Mouse (Mus musculus) adrenal gland, adult (tissue): ENCODE results near the gene Robo4.
A peak's percentile ranks its signal among the peaks of the same experiment; 100 is the strongest.

Source experiments
- DNase-seq, 2 experiments: peaks; one replicate each; pipeline ENCODE4 v3.0.0; 2022 to 2023; ENCODE audit warnings: low spot score in 1 of 2; ENCODE audit not compliant: inconsistent age in 2 of 2

The Robo4 gene

DNA sequence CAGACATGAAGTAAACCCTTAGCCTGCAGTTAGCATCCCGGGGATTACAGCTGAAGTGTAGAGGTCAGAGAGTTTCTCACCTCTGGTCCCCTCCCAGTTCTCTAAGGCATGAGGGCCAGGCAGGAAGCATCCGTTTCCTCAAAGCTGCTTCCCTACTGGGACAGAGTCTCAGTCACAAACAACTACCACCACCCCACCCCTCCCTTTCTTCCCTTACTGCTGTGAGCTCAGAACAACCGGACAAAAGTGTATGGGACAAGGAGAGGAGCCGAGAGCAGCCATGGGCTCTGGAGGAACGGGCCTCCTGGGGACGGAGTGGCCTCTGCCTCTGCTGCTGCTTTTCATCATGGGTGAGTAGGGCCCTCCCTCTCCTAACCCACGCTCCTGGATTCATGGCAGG lies at the start of gene Robo4:
TSS of gene Robo4 (plus strand) at position 96 of the 400 bp plus-strand sequence.
- peak in 1 of 2 experiments; percentile 66 for DNase-seq

DNA sequence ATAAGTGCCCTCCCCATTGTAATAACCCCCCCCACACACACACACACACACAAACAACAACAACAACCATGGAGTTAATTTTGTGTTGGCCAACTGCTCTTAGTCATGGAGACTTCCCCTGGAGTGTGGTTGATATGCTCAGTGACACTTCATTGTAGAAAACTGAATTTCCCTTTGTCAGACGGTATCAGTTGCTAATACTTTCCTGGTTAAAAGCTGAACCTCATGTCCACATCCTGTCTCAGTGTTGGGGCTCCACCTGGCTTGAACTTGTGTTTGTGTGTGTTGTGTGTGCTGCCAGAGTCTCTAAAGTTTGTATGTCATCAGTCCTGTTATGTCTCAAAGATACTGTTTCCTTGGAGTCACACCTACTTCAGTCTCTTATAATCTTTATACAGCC lies 47.2 kb upstream of the Robo4 start:
- no peak for DNase-seq

GRCm38 (mm10) chr9:37358713-37359330 lies 42.9 kb upstream of the Robo4 start:
- DNase-seq: no peak

DNA sequence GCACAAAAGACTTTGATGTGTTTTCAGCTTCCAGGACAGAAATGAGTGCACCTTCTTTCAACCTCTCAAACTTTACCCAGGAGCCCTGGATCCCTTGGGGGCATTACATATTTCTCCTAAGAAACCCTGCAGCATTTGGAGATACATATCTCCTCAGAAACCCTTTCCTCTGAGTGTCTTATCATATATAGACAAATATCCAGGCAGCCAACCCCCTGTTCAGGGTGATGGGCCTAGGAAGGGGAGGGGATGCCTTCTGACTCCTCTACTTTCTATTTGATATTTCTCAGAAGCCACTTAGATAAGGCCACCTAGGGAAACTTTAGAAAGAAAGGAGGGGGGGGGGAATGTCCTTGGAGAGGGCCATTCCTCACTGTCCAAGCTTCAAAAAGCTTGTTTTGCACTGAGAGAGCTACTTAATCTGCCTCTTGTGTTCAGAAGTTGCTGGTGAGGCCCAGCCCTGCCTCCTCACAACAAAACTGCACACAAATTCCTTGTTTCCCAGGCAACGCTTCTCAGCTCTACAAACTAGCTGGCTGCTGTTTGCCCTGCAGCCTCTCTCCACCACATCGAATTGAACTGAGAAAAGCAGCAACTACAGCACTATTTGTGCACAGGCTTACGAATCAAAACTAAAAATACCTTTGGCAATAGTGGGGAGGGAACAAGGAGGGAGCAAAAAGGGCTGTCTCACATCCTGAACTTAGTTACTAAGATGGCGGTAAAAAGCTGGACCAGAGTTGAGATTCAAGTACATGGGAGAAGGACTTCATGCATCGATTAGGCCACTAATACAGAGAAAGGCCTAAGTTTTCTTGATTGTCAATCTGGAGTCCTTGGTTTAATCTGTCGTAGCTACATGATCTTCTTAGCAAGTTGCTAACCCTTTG lies 42.1 kb upstream of the Robo4 start:
- DNase-seq: peak; percentile 59 to 80

DNA sequence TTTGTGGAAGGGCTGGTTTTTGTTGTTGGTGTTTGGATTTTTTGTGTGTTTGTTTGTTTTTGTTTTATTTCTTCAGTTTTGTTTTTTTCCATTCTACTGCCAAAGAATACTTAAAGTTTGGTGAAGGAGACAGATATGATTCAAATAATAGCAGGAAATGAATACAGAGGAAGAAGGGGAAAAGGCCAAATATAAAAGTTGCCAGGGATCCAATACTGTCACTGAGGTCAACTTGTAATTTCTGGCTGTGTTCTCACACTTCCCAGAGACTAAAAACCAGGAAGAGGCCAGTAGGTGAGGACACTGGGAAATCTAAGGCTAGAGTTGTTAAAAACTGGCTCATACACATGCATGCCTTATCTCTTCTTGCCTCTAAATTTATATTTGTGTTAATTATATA lies 39.6 kb upstream of the Robo4 start:
- DNase-seq: peak in 1 of 2 experiments; percentile 44

GRCm38 (mm10) chr9:37362881-37363280 lies 38.8 kb upstream of the Robo4 start:
- DNase-seq: no peak

GRCm38 (mm10) chr9:37363551-37363950 lies 38.1 kb upstream of the Robo4 start:
- no peak for DNase-seq

DNA sequence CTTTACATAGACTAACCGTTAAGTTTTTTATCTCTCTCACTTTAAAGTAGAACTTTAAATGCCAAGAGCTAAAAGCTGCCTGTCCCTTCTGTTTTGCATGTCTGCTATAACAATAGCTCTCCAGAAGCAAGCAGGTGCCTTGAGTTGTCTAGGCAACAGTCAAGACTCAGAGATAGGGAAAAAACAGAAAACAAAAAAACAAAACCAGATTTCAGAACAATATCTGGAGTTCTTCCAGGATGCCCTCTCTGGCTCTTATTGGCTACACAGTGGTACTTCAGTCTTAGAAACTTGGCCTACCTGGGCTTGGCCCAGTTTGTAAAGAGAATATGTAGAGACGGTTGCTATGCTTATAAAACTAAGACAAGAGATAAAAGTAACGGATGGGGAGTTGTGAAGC lies 37.3 kb upstream of the Robo4 start:
- no peak for DNase-seq

GRCm38 (mm10) chr9:37365706-37366105 lies 36.0 kb upstream of the Robo4 start:
- peak; percentile 52 to 72 for DNase-seq

DNA sequence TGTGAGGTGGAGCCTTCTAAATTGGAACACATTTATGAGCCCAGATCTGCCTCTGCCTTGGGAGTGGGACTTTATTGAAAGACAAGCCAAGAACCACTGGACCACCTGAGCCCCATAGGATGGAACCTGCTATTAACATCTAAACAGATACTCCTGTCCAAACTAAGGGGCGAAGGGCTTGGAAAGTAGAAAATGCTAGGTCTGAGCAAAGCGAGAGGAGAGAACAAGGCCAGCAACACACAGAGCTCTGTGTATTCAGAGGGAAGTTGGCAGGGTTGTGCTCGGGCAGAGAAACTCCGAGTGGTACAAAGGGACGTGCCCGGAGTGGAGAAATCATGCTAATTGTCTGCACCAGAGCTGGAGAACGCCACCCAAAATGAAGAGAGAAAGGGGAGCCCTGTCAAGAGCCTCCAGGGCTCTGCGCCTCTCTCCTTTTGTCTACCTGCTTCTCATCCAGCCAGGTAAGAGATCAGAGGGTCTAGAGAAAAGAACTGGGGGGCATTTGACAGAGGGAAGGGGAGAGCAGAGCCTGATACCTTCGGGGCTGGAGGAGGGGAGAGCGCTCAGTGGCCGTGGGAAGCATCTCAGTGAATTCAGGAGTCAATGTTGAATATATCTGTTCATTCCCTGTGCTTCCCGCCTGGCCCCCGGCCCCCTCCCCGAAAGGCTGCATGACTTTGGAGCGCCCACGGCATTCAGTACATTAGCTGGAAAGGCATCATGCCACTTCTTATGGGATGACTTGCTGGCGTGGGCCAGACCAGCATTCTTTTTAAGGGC lies 34.2 kb upstream of the Robo4 start, which contains the start of gene Hepacam:
TSS of gene Hepacam (plus strand) at position 51 of the 780 bp plus-strand sequence.
- DNase-seq: no peak

GRCm38 (mm10) chr9:37368081-37368830 lies 33.4 kb upstream of the Robo4 start:
- DNase-seq: no peak

GRCm38 (mm10) chr9:37368860-37369259 lies 32.8 kb upstream of the Robo4 start:
- peak in 1 of 2 experiments; percentile 67 for DNase-seq

DNA sequence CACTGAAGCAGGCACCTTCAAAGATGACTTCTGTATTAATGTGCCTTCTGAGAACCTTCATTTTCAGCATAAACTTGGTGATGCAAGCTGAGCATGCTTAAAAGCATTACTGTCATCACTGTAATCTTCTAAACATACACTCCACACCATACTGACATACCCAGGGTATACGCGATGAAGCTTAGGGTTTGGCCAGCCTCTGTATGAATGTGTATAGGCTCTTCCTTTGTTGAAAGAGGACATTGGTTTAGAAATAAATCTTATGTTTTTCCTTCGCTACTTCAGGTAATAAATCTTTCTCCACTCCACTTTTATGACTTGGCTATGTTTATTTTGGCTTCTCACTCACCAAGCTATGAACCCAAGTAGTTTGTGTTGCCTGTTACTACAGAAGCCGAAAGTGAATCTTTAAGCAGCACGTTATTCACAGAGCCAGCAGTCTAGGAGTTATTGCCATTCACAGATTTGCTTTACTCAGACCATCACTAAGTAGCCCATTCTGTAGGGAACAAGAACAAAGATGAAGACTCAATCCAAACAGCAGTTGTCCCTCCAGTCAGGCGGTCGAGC lies 30.4 kb upstream of the Robo4 start:
- DNase-seq: no peak

GRCm38 (mm10) chr9:37375718-37376117 lies 26.0 kb upstream of the Robo4 start:
- no peak for DNase-seq

- DNase-seq: no peak
These were observed 18.5 kb upstream of the Robo4 start for GRCm38 (mm10) chr9:37383161-37383560.

DNA sequence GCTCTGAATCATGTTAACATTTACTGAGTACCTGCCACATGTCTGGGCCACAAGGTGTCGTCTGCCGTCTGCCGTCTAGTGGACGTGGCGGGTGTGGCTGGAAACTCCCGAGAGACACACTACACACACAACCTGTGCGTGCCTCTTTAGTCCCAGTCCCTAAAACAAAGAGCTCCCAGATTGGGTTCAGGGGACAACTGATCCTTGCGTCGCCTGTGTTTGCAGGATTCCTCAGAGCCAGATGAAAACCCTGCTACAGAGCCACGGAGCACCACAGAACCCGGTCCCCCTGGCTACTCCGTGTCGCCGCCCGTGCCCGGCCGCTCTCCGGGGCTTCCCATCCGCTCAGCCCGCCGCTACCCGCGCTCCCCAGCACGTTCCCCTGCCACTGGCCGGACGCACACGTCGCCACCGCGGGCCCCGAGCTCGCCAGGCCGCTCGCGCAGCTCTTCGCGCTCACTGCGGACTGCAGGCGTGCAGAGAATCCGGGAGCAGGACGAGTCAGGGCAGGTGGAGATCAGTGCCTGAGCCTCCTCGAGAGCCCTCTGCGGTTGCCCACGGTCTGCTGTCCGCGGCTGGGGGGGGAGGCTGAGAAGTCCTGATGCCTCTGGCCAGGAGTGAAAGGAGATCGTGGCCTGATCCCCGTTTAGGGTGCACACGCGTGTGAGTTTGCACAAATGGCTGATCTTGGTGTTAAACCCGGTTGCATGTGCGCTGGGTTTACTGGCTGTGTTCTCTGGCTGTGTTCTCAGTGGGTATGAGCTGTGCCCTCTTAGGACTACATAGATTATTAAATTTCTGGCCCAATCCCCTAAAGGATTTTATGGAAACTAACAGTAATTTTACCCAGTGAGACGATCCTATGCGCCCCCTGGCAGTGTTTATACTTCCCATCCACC lies 17.2 kb upstream of the Robo4 start:
- peak; percentile 55 to 79 for DNase-seq

DNA sequence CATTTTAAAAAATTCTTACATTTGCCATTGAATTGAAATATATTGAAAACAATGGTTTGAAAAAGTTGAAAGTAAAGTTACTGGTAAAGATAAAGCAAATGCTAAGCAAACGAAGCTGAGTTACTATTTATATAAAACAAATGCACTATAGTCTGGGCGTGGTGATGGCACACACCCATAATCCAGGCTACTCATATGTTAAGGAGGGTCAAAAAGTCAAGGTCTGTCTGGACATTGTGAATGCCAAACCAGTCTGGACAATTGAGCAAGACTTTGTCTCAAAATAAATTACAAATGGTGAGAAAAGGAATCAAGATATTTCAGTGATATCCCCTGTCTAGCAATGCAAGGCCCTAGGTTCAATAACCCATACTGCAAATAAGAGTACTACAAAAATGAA lies 10.8 kb upstream of the Robo4 start:
- DNase-seq: no peak

DNA sequence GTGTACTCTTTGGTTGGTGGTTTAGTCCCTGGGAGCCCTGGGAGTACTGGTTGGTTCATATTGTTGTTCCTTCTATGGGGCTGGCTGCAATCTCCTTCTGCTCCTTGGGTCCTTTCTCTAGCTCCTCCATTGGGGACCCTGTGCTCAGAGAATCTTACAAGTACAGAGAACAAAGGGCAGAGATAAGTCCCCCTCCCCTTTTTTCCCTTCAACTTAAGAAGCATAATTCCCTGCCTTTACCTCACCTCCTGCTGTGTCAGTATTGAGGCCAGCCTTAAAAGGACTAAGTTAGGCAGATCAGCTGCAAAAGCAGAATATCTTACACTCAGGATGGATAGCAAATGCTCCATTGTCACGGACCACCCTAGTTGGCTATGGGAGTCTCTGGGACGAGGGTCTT lies 9.6 kb upstream of the Robo4 start:
- no peak for DNase-seq

DNA sequence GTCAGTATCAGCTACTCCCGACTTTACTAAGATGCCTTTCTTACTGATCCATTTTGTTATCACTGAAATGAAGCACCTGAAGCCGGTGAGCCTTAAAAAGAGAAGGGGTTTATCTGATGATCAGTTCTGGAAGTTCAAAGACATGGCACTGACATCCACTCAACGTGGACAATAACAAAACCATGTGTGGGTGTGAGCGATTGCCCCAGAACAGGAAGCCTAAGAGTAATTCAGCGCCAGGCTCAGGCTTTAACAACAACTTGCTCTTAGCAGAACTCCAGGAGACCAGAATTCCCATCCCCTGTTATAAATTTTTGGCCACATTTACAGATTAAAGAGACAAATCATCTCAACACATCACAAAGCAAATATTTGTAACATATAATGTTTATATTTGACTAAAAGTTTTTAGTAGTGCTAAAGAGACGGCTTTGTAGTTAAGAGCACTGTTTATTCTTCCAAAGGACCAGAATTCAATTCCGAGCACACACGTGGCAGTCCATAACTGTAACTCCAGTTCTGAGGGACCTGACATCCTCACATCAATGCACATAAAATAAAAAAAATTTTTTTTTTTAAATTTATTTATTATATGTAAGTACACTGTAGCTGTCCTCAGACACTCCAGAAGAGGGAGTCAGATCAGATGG lies 8.1 kb upstream of the Robo4 start:
- no peak for DNase-seq
